Mouse (Mus musculus): ENCODE data around the gene Ercc6. TPM values are rescaled to one million over a fixed set of nuclear protein-coding genes. Genes with fewer than 3 reads are reported as not detected.

The Ercc6 gene
- polyA plus RNA-seq, 1 experiment from 2014 or later: 26.3 TPM

DNA sequence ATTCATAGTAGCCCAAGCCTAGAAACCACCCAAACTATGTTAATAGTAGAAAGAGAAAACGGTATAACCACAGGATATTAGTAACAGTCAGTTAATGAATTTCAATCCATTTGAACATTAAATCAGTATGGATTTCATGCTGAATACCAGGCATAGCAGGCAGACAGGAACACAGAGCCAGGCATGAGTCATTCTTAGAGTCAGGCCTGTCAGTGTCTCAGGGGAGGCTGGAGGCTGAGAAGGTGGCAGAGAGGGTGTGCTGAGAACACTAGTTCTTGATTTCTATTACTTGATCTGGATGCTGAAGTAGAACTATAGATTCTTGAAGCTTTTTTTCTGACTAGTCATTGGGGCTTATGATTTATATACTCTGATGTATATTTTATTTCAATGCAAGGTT lies 10.8 kb downstream of the Ercc6 start:
- DNase-seq (ENCODE audit: low spot score) (no peak), ATAC-seq (replicated peaks; ENCODE audit: insufficient number of reproducible peaks, low FRiP score, low TSS enrichment, low read depth) (no peak)
- no peaks in the 10 kb centered on the region for H3K27me3 ChIP-seq (ENCODE audit: control insufficient read depth, insufficient read depth, low read length)
- no peak overlapping the region for H3K4me2 ChIP-seq (ENCODE audit: low read depth, low read length)
- peaks cover 2% of the 10 kb centered on the region for H3K36me3 ChIP-seq (replicated peaks; ENCODE audit: control insufficient read depth, insufficient read depth, low read depth, low read length)
- no peak overlapping the region for H3K4me3 ChIP-seq (ENCODE audit: low read depth, low read length)
- H3K4me1 ChIP-seq (ENCODE audit: control insufficient read depth, insufficient read depth, low read length): no peaks in the 10 kb centered on the region
- no peak overlapping the region for H3K27ac ChIP-seq (replicated peaks; ENCODE audit: low read depth, low read length)
- no peaks in the 10 kb centered on the region for H3K9me3 ChIP-seq (replicated peaks; ENCODE audit: control insufficient read depth, low read length)
- WGBS: 89% methylated on average over 1 of the region's 1 CpGs
- H3K9ac ChIP-seq (replicated peaks; ENCODE audit: low read length): no peak overlapping the region

DNA sequence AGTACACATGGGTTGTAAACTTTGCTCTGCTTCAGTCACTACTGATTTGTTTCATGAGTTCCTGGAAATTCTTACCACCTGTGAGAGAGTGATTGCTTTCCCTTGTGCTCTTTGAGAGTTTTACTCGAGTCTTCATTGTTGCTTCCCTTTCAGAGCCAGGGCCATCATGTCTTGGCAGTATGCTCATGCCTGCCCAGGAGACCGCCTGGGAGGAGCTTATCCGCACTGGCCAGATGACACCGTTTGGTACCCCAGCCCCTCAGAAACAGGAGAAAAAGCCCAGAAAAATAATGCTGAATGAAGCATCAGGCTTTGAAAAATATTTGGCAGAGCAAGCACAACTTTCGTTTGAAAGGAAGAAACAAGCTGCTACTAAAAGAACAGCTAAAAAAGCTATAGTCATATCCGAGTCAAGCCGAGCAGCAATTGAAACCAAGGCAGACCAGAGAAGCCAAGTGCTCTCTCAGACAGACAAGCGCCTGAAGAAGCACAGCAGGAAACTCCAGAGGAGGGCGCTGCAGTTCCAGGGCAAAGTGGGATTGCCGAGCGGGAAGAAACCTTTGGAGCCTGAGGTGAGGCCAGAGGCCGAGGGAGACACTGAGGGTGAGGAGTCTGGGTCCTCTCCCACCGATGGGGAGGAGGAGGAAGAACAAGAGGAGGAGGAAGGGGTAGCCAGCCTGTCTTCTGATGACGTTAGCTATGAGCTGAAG lies 12.8 kb downstream of the Ercc6 start:
- no peak for ATAC-seq (replicated peaks; ENCODE audit: insufficient number of reproducible peaks, low FRiP score, low TSS enrichment, low read depth)
- no peak overlapping the region for H3K4me2 ChIP-seq (ENCODE audit: low read depth, low read length)
- H3K36me3 ChIP-seq (replicated peaks; ENCODE audit: control insufficient read depth, insufficient read depth, low read depth, low read length): peaks cover 2% of the 10 kb centered on the region
- no peak overlapping the region for H3K9ac ChIP-seq (replicated peaks; ENCODE audit: low read length)
- H3K27ac ChIP-seq (replicated peaks; ENCODE audit: low read depth, low read length): no peak overlapping the region
- H3K9me3 ChIP-seq (replicated peaks; ENCODE audit: control insufficient read depth, low read length): no peaks in the 10 kb centered on the region
- H3K27me3 ChIP-seq (ENCODE audit: control insufficient read depth, insufficient read depth, low read length): no peaks in the 10 kb centered on the region
- H3K4me1 ChIP-seq (ENCODE audit: control insufficient read depth, insufficient read depth, low read length): no peaks in the 10 kb centered on the region
- DNase-seq (ENCODE audit: low spot score): no peak
- no peak overlapping the region for H3K4me3 ChIP-seq (ENCODE audit: low read depth, low read length)
- WGBS: 75% methylated on average over 14 of the region's 14 CpGs

DNA sequence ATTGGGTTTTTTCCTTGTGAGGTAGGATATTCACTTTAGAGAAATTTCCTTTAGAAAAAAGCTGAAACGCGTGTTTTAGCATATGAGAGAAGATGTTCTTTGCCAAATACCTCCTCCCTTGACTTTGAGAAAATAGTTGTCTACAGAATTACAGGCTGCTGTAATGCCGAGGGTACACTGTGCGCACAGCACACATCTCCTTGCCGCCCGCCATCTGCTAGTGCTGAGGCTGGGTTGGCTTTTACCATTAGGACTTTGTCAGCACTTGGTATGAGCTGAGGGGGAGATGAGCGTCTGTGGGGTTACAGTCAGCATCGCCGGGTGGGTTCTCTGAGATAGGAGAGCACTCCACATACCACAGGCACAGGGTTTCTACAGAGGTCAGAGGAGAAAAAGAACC lies 13.9 kb downstream of the Ercc6 start:
- DNase-seq (ENCODE audit: low spot score) (no peak), ATAC-seq (replicated peaks; ENCODE audit: insufficient number of reproducible peaks, low FRiP score, low TSS enrichment, low read depth) (no peak)
- Histone ChIP-seq H3K4me2 (ENCODE audit: low read depth, low read length) (no peak overlapping the region), H3K27me3 (ENCODE audit: control insufficient read depth, insufficient read depth, low read length) (no peaks in the 10 kb centered on the region), H3K4me3 (ENCODE audit: low read depth, low read length) (no peak overlapping the region), H3K9ac (replicated peaks; ENCODE audit: low read length) (no peak overlapping the region), H3K4me1 (ENCODE audit: control insufficient read depth, insufficient read depth, low read length) (no peaks in the 10 kb centered on the region), H3K36me3 (replicated peaks; ENCODE audit: control insufficient read depth, insufficient read depth, low read depth, low read length) (peaks cover 2% of the 10 kb centered on the region), H3K27ac (replicated peaks; ENCODE audit: low read depth, low read length) (no peak overlapping the region), H3K9me3 (replicated peaks; ENCODE audit: control insufficient read depth, low read length) (no peaks in the 10 kb centered on the region)
- WGBS: 93% methylated on average over 9 of the region's 9 CpGs

DNA sequence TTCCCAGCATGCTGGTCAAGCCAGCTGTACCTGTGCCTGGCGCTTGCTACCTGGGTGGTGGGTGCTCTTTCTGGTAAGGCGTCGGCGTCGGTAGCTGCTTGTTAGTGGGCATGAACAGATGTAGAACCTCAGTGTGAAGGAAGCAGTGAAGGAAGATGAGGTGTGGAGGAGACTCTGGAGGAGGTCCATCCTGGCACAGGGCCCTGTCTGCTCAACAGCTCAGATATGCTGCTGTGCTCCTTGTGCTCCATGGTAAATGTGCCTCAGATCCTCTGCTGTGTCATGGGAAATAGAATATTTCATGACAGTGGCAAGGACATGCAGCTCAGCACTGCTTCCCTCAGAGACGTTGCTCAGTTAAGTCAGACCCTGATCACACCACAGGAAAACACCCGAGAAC lies 15.7 kb downstream of the Ercc6 start:
- Histone ChIP-seq H3K36me3 (replicated peaks; ENCODE audit: control insufficient read depth, insufficient read depth, low read depth, low read length) (peaks cover 2% of the 10 kb centered on the region), H3K4me2 (ENCODE audit: low read depth, low read length) (no peak overlapping the region), H3K9ac (replicated peaks; ENCODE audit: low read length) (no peak overlapping the region), H3K4me3 (ENCODE audit: low read depth, low read length) (no peak overlapping the region), H3K27ac (replicated peaks; ENCODE audit: low read depth, low read length) (no peak overlapping the region), H3K4me1 (ENCODE audit: control insufficient read depth, insufficient read depth, low read length) (no peaks in the 10 kb centered on the region), H3K27me3 (ENCODE audit: control insufficient read depth, insufficient read depth, low read length) (no peaks in the 10 kb centered on the region), H3K9me3 (replicated peaks; ENCODE audit: control insufficient read depth, low read length) (no peaks in the 10 kb centered on the region)
- 91% methylated on average over 7 of the region's 7 CpGs for WGBS
- ATAC-seq (replicated peaks; ENCODE audit: insufficient number of reproducible peaks, low FRiP score, low TSS enrichment, low read depth) (no peak), DNase-seq (ENCODE audit: low spot score) (no peak)

DNA sequence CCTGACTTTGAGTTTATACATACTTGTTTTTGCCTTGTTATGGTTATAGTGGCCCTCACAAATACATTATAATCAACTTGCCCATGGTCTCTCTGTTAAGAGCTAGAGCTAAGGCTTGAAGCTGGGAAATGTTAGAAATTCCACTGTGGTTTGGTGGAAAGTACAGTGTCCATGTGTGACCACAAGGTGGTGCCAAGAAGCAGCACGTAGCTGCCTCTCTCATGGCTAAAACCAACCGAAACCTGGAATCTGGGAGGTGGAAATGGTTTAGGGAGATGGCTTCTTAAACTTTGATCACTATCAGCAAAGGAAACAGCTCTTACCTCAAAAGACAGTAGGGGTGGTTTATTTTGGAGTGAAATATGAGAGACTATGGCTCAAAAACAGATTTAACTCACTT lies 17.6 kb downstream of the Ercc6 start:
- ATAC-seq (replicated peaks; ENCODE audit: insufficient number of reproducible peaks, low FRiP score, low TSS enrichment, low read depth): no peak
- DNase-seq (ENCODE audit: low spot score): peak; percentile 74
- WGBS: 8% methylated on average over 2 of the region's 2 CpGs
- no peaks in the 10 kb centered on the region for H3K9me3 ChIP-seq (replicated peaks; ENCODE audit: control insufficient read depth, low read length)
- H3K9ac ChIP-seq (replicated peaks; ENCODE audit: low read length): no peak overlapping the region
- H3K36me3 ChIP-seq (replicated peaks; ENCODE audit: control insufficient read depth, insufficient read depth, low read depth, low read length): peaks cover 2% of the 10 kb centered on the region
- H3K27me3 ChIP-seq (ENCODE audit: control insufficient read depth, insufficient read depth, low read length): no peaks in the 10 kb centered on the region
- H3K4me2 ChIP-seq (ENCODE audit: low read depth, low read length): no peak overlapping the region
- no peak overlapping the region for H3K27ac ChIP-seq (replicated peaks; ENCODE audit: low read depth, low read length)
- no peak overlapping the region for H3K4me3 ChIP-seq (ENCODE audit: low read depth, low read length)
- H3K4me1 ChIP-seq (ENCODE audit: control insufficient read depth, insufficient read depth, low read length): no peaks in the 10 kb centered on the region

DNA sequence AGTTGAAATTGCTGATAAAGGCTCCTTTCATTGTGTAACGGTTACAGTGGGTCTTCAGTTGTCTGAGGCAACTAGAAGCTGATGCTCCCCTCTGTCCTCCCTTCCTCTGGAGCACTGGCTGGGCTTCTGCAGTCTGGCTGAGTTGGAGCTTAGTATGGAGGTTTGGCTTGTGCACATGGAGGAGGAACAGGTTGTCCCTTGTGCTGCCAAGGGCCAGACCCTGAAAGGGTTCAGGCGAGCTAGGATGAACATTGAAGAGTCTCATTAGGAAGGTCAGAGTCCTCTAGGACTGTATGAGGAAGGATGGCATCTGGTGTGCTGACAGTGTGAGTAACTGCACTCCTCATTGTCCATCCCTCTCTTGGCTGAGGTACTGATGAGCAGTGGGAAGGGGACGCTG lies 18.1 kb downstream of the Ercc6 start:
- no peaks in the 10 kb centered on the region for H3K4me1 ChIP-seq (ENCODE audit: control insufficient read depth, insufficient read depth, low read length)
- no peak overlapping the region for H3K4me3 ChIP-seq (ENCODE audit: low read depth, low read length)
- no peaks in the 10 kb centered on the region for H3K27me3 ChIP-seq (ENCODE audit: control insufficient read depth, insufficient read depth, low read length)
- H3K9ac ChIP-seq (replicated peaks; ENCODE audit: low read length): no peak overlapping the region
- H3K9me3 ChIP-seq (replicated peaks; ENCODE audit: control insufficient read depth, low read length): no peaks in the 10 kb centered on the region
- no peak for ATAC-seq (replicated peaks; ENCODE audit: insufficient number of reproducible peaks, low FRiP score, low TSS enrichment, low read depth)
- no peak overlapping the region for H3K4me2 ChIP-seq (ENCODE audit: low read depth, low read length)
- no peak for DNase-seq (ENCODE audit: low spot score)
- 81% methylated on average over 3 of the region's 3 CpGs for WGBS
- no peak overlapping the region for H3K27ac ChIP-seq (replicated peaks; ENCODE audit: low read depth, low read length)
- H3K36me3 ChIP-seq (replicated peaks; ENCODE audit: control insufficient read depth, insufficient read depth, low read depth, low read length): peaks cover 2% of the 10 kb centered on the region

DNA sequence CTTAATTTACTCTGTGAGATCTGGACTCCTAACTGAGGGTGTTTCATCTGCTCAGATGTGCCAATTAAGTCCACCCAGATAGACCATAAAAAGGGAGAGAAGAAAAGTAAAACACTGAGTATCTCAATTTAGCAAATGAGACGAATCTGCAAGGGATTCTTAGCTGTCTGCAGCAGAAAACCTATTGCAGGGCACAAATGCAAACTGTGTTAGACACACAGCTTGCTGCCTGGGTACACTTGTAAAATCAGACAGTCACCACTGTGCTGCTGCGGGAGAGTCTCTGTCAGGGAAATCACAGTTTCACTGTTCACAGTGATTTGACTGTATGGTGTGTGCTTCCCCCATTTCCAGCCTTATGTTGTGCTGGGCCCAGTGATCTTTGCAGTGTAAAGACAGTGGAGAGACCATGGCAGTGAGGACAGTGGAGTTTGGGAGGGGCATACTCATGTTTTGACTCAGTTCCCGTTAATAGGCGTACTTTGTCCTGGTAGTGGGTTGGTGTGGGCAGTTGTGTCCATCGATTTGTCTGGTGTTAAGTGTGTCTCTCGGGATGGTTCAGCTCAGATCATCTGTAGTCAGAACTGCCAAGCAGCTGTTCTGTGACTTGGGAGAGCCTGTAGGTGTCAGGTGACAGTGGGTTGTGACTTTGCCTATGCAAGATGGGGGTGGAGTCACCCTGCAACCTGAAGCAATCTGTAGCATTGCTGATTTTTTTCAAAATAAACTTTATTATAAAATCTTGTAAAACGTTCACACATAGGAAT lies 19.2 kb downstream of the Ercc6 start:
- DNase-seq (ENCODE audit: low spot score): peak; percentile 11
- Histone ChIP-seq H3K36me3 (replicated peaks; ENCODE audit: control insufficient read depth, insufficient read depth, low read depth, low read length) (no peaks in the 10 kb centered on the region; the same call in 1 of the 2 replicates), H3K4me2 (ENCODE audit: low read depth, low read length) (no peak overlapping the region), H3K27me3 (ENCODE audit: control insufficient read depth, insufficient read depth, low read length) (no peaks in the 10 kb centered on the region), H3K27ac (replicated peaks; ENCODE audit: low read depth, low read length) (no peak overlapping the region), H3K9me3 (replicated peaks; ENCODE audit: control insufficient read depth, low read length) (no peaks in the 10 kb centered on the region), H3K4me1 (ENCODE audit: control insufficient read depth, insufficient read depth, low read length) (no peaks in the 10 kb centered on the region), H3K9ac (replicated peaks; ENCODE audit: low read length) (no peak overlapping the region), H3K4me3 (ENCODE audit: low read depth, low read length) (no peak overlapping the region)
- WGBS: 62% methylated on average over 7 of the region's 7 CpGs
- 0 out of 2 replicates have a peak, but pooled peaks have one; percentile 44 for ATAC-seq (replicated peaks; ENCODE audit: insufficient number of reproducible peaks, low FRiP score, low TSS enrichment, low read depth)

DNA sequence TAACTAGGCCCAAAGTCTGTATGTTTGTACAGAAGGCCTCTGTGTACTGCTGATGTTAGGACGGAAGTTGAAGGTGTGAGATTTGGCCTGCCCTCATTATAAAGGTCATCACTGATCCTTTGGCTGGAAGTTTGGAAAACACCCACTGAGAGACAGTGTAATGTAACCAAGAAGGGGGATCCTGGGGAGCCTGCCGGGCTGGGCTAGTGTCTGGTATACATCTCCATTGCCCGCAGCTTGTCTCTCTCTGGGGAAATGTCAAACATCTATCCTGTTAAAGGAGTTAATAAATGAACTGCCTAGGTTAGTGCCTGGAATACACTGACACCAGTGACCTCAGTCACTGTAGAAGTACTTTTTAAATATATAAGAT lies 19.8 kb downstream of the Ercc6 start:
- Histone ChIP-seq H3K9ac (replicated peaks; ENCODE audit: low read length) (no peak overlapping the region), H3K27me3 (ENCODE audit: control insufficient read depth, insufficient read depth, low read length) (no peaks in the 10 kb centered on the region), H3K9me3 (replicated peaks; ENCODE audit: control insufficient read depth, low read length) (no peaks in the 10 kb centered on the region), H3K4me2 (ENCODE audit: low read depth, low read length) (no peak overlapping the region), H3K4me3 (ENCODE audit: low read depth, low read length) (no peak overlapping the region), H3K36me3 (replicated peaks; ENCODE audit: control insufficient read depth, insufficient read depth, low read depth, low read length) (no peaks in the 10 kb centered on the region; the same call in 1 of the 2 replicates), H3K27ac (replicated peaks; ENCODE audit: low read depth, low read length) (no peak overlapping the region), H3K4me1 (ENCODE audit: control insufficient read depth, insufficient read depth, low read length) (no peaks in the 10 kb centered on the region)
- ATAC-seq (replicated peaks; ENCODE audit: insufficient number of reproducible peaks, low FRiP score, low TSS enrichment, low read depth) (no peak), DNase-seq (ENCODE audit: low spot score) (no peak)
- WGBS: 65% methylated on average over 3 of the region's 3 CpGs

All from embryonic facial prominence, embryonic 11.5 days (tissue).